Mouse (Mus musculus) lung, postnatal 0 days (tissue): ENCODE results near the gene Spryd3. TPM values are rescaled to one million over a fixed set of nuclear protein-coding genes. Genes with fewer than 3 reads are reported as not detected.
A peak's percentile ranks its signal among the peaks of the same experiment; 100 is the strongest.

Experiments used
- ATAC-seq: fragments of 200-750 bp; cut with Nextera tagmentation; 2 replicates; pipeline ENCODE4 v1.8.0; 2017; ENCODE audit warnings: moderate library complexity
- DNase-seq: peaks from one replicate; pipeline ENCODE4 v3.0.0-alpha.2; 2016; ENCODE audit warnings: low spot score
- H3K27ac ChIP-seq: fragments of 300-500 bp; sonication (generic); 2 replicates; pipeline ENCODE4 v1.5.1; 2014; ENCODE audit warnings: antibody characterized with exemption, mild to moderate bottlenecking, low read length, mixed read lengths
- H3K27me3 ChIP-seq: fragments of 300-500 bp; sonication (generic); replicated peaks from 2 replicates; pipeline ENCODE4 v1.6.1; 2014; ENCODE audit warnings: low read length, mixed read lengths; ENCODE audit not compliant: insufficient read depth
- H3K36me3 ChIP-seq: fragments of 300-500 bp; sonication (generic); 2 replicates; pipeline ENCODE4 v1.6.1; 2014; ENCODE audit warnings: low read length, mixed read lengths; ENCODE audit not compliant: insufficient read depth
- H3K4me1 ChIP-seq: fragments of 300-500 bp; sonication (generic); 2 replicates; pipeline ENCODE4 v1.6.1; 2014; ENCODE audit warnings: antibody characterized with exemption, low read depth, low read length, mixed read lengths; ENCODE audit not compliant: insufficient read depth
- H3K4me2 ChIP-seq: fragments of 300-500 bp; sonication (generic); replicated peaks from 2 replicates; pipeline ENCODE4 v1.6.1; 2014; ENCODE audit warnings: low read depth, mild to moderate bottlenecking, low read length, moderate library complexity, mixed read lengths
- H3K4me3 ChIP-seq: fragments of 300-500 bp; sonication (generic); 2 replicates; pipeline ENCODE4 v1.5.1; 2014; ENCODE audit warnings: low read depth, low read length
- H3K9ac ChIP-seq: fragments of 300-500 bp; sonication (generic); replicated peaks from 2 replicates; pipeline ENCODE4 v1.6.1; 2014; ENCODE audit warnings: low read depth, mild to moderate bottlenecking
- H3K9me3 ChIP-seq: fragments of 300-500 bp; sonication (generic); 2 replicates; pipeline ENCODE4 v1.6.1; 2016; ENCODE audit warnings: low read length, mixed read lengths
- CTCF ChIP-seq: IDR thresholded peaks from 2 replicates; pipeline ENCODE4 v1.5.1; 2016; ENCODE audit warnings: antibody characterized with exemption, mild to moderate bottlenecking
- EP300 ChIP-seq: IDR thresholded peaks from 2 replicates; pipeline ENCODE4 v1.6.1; 2016; ENCODE audit warnings: antibody characterized with exemption, mild to moderate bottlenecking, control low read depth
- WGBS: fragments of 180-500 bp; shearing (Covaris S2); extraction: QIAGEN DNeasy Blood & Tissue Kit; methylation state at CpG from one replicate; pipeline ENCODE4 v1.1.7; 2014; 5-methylcytosine and 5-hydroxymethylcytosine counted together
- polyA plus RNA-seq: library from polyadenylated mRNA; unstranded; fragments of >200 nt; fragmentation: Nextera tagmentation; extraction: Ambion mirVana; gene quantifications from 2 replicates; pipeline ENCODE4 v1.2.1, GENCODE M21; 2015

Gene Spryd3
- polyA plus RNA-seq, 1 experiment from 2014 or later, result 22.2 TPM

GRCm38 (mm10) chr15:102149561-102149960 lies 13.5 kb upstream of the Spryd3 start:
- no peaks in the 10 kb centered on the region; the same call in 1 of the 2 replicates for H3K27me3 ChIP-seq
- no peak overlapping the region for H3K27ac ChIP-seq

GRCm38 (mm10) chr15:102147674-102148402 lies 11.8 kb upstream of the Spryd3 start:
- Histone ChIP-seq H3K4me1 (peaks cover 10% of the 10 kb centered on the region; the same call in 1 of the 2 replicates), H3K36me3 (no peaks in the 10 kb centered on the region), H3K27me3 (no peaks in the 10 kb centered on the region; the same call in 1 of the 2 replicates), H3K27ac (no peak overlapping the region), H3K9ac (no peak overlapping the region), H3K9me3 (no peaks in the 10 kb centered on the region), H3K4me3 (no peak overlapping the region), H3K4me2 (no peak overlapping the region)
- DNase-seq (no peak), ATAC-seq (no peak)
- WGBS, result 52% methylated on average over 16 of the region's 16 CpGs
- TF ChIP-seq CTCF (no peak), EP300 (no peak)

More at GRCm38 (mm10) chr15:102149561-102149960, 13.5 kb upstream of the Spryd3 start:
- H3K4me3 ChIP-seq, result no peak overlapping the region
- ATAC-seq, result no peak
- no peak overlapping the region for H3K9ac ChIP-seq
- WGBS, result 66% methylated on average over 4 of the region's 4 CpGs
- H3K4me2 ChIP-seq, result no peak overlapping the region
- H3K9me3 ChIP-seq, result no peaks in the 10 kb centered on the region
- TF ChIP-seq EP300 (no peak), CTCF (no peak)
- no peaks in the 10 kb centered on the region for H3K36me3 ChIP-seq
- H3K4me1 ChIP-seq, result peaks cover 10% of the 10 kb centered on the region; the same call in 1 of the 2 replicates
- no peak for DNase-seq

GRCm38 (mm10) chr15:102146882-102147281 lies 10.8 kb upstream of the Spryd3 start:
- no peak overlapping the region for H3K4me2 ChIP-seq
- H3K4me3 ChIP-seq, result no peak overlapping the region
- H3K9ac ChIP-seq, result no peak overlapping the region
- peak; percentile 67 for DNase-seq
- no peaks in the 10 kb centered on the region for H3K36me3 ChIP-seq
- no peaks in the 10 kb centered on the region; the same call in 1 of the 2 replicates for H3K27me3 ChIP-seq
- no peak overlapping the region for H3K27ac ChIP-seq
- no peaks in the 10 kb centered on the region for H3K9me3 ChIP-seq
- TF ChIP-seq EP300, result no peak
- peak; percentile 91 for TF ChIP-seq CTCF
- ATAC-seq, result no peak
- 10% methylated on average over 1 of the region's 1 CpGs for WGBS
- peaks cover 14% of the 10 kb centered on the region for H3K4me1 ChIP-seq

- no peak for DNase-seq
- no peak for ATAC-seq
- WGBS, result 67% methylated on average over 5 of the region's 5 CpGs
- Histone ChIP-seq H3K4me1 (peaks cover 14% of the 10 kb centered on the region), H3K27ac (no peak overlapping the region), H3K4me3 (no peak overlapping the region), H3K9me3 (no peaks in the 10 kb centered on the region), H3K4me2 (0 out of 2 replicates have a peak overlapping the region, but pooled peaks have one; percentile 59), H3K9ac (no peak overlapping the region), H3K27me3 (no peaks in the 10 kb centered on the region; the same call in 1 of the 2 replicates), H3K36me3 (no peaks in the 10 kb centered on the region)
- TF ChIP-seq EP300 (no peak), CTCF (no peak)
These were observed 10.1 kb upstream of the Spryd3 start for GRCm38 (mm10) chr15:102146089-102146488.

GRCm38 (mm10) chr15:102145330-102145729 lies 9.3 kb upstream of the Spryd3 start:
- no peaks in the 10 kb centered on the region; the same call in 1 of the 2 replicates for H3K27me3 ChIP-seq
- H3K36me3 ChIP-seq, result no peaks in the 10 kb centered on the region
- DNase-seq (peak; percentile 37), ATAC-seq (no peak)
- H3K27ac ChIP-seq, result peak overlapping the region; percentile 79; the same call in 1 of the 2 replicates
- H3K9ac ChIP-seq, result no peak overlapping the region
- peak overlapping the region; percentile 40; the same call in 1 of the 2 replicates for H3K4me3 ChIP-seq
- H3K4me2 ChIP-seq, result peak overlapping the region; percentile 59
- H3K9me3 ChIP-seq, result no peaks in the 10 kb centered on the region
- peaks cover 10% of the 10 kb centered on the region for H3K4me1 ChIP-seq
- TF ChIP-seq EP300 (no peak), CTCF (no peak)
- WGBS, result 83% methylated on average over 10 of the region's 10 CpGs

GRCm38 (mm10) chr15:102144726-102145125 lies 8.7 kb upstream of the Spryd3 start:
- Histone ChIP-seq H3K9ac (peak overlapping the region; percentile 55), H3K36me3 (no peaks in the 10 kb centered on the region), H3K4me3 (peak overlapping the region; percentile 40), H3K27me3 (no peaks in the 10 kb centered on the region; the same call in 1 of the 2 replicates), H3K4me1 (peaks cover 7% of the 10 kb centered on the region; the same call in 1 of the 2 replicates), H3K9me3 (no peaks in the 10 kb centered on the region), H3K4me2 (peak overlapping the region; percentile 59), H3K27ac (peak overlapping the region; percentile 79)
- DNase-seq (no peak), ATAC-seq (peak; percentile 7; the same call in 1 of the 2 replicates)
- TF ChIP-seq EP300 (no peak), CTCF (no peak)
- 19% methylated on average over 13 of the region's 19 CpGs for WGBS
